Mouse (Mus musculus) inflammation-experienced regulatory T-cells, adult 6 months (primary cell): Measurements from ENCODE around the gene Cxcr1. TPM values are rescaled to one million over a fixed set of nuclear protein-coding genes. Genes with fewer than 3 reads are reported as not detected.
A peak's percentile ranks its signal among the peaks of the same experiment; 100 is the strongest.

Experiments
- ATAC-seq: one replicate; pipeline ENCODE4 v1.8.0; 2017
- polyA plus RNA-seq, 3 experiments: library from polyadenylated mRNA; unstranded; fragments of 100-300 nt; shearing (Covaris generic); gene quantifications; one replicate each; pipeline ENCODE4 v1.2.1; 2017

The Cxcr1 gene
- polyA plus RNA-seq = not detected

GRCm38 (mm10) chr1:74194445-74194844 lies at the start of gene Cxcr1:
Cxcr1 (minus strand) TSS chr1:74194631.
- ATAC-seq = no peak

DNA sequence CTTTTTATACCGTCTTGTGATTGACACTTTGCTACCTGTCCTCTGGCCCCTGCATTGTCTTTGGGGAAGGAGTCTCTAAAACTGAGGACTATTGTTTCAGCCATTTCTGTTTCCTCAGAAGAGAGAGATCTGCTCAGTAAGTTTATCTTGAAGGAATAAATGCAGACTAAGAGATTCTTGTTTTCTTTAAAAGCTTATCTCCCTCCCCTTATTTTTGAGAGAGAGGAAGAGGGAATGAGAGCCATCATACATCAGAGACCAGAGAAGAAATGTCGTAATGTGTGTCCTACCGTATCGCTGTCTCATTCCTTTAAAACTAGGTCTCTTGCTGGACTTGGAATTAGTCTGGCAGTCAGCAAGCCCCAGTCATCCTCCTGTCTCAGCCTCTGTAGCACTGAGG lies 46.4 kb upstream of the Cxcr1 start:
- no peak for ATAC-seq

DNA sequence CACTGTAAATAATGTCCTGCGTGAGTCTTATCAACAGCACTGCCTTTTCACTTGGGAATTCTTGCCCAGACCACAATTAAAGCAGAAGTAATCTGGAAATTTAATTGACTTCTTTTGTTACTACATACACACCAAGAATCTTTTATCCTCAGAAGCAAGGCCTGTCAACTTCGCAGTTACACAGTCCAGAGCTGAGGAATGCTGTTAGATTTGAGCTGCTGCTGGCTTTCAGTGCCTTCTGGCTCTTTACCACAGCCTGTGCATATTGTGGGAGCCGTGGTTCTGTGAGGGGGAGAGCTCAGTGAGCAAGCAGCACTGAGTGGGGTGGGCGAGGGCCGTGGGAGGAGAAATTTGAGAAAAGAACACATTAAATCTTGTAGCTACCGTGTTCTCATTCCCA lies 45.9 kb upstream of the Cxcr1 start:
- ATAC-seq = no peak

GRCm38 (mm10) chr1:74239618-74240017 lies 45.2 kb upstream of the Cxcr1 start:
- ATAC-seq = no peak

GRCm38 (mm10) chr1:74239162-74239561 lies 44.7 kb upstream of the Cxcr1 start:
- ATAC-seq = peak; percentile 42

DNA sequence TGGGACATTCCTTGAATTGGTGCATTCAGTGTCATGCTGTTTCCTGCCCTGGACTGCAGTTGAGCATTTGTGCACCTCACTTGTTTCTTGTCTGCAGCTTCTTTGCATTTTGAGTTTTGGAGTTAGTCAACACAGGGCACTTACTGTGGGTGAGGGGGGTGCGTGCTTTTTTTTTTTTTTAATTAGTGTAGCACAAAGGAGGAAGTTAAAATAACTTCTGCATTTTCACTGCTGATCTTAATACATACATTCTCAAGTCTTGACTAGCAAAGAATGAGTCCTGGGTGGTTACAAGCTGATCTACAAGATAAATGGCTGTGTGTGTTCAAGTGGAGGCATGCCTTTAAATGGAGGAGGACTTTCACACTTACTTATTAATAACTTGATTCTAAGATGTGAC lies 43.7 kb upstream of the Cxcr1 start:
- peak; percentile 4 for ATAC-seq

- ATAC-seq = no peak
These were observed 43.2 kb upstream of the Cxcr1 start for GRCm38 (mm10) chr1:74237671-74238070.

- ATAC-seq = peak; percentile 20
These were observed 42.3 kb upstream of the Cxcr1 start for GRCm38 (mm10) chr1:74236590-74237317.

- ATAC-seq = peak; percentile 77
These were observed 41.6 kb upstream of the Cxcr1 start, which contains the start of gene Arpc2 for GRCm38 (mm10) chr1:74235938-74236589. Arpc2 (plus strand) TSS chr1:74236084.

DNA sequence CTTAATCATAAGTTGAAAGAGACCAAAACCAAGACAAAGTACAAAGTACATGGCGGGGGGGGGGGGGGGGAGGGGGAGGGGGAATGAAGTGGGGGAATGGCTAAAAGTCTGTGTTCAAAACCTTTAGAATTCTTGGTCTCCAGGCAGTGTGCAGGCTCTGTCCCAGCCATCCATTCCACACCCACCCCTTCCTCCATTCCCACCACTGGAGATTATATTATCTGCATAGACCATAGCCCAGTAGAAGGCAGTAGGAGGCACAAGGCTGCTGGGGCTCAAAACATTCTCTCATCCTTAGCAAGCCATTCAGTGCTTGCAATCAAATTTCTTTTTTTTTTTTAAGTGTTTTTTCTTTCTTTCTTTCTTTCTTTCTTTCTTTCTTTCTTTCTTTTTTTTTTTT lies 36.6 kb upstream of the Cxcr1 start:
- ATAC-seq = no peak

DNA sequence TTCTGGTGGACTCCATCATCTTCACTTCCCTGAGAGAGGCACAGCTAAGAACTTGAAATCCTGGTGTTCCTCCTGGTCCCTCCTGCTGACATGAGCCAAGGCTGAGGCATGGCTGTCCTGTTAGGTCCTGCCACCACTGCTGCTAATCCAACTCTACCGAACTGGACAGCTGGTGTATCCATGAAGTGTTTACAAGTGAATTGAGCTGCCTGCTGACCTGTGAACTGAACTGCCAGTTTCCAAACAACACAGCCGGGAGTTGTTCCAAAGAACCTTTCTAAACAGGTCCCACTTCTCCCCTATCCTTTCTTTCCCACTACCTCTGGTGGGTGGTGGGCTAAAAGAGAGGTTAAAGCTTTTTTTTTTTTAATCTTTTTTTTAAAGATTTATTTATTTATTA lies 35.5 kb upstream of the Cxcr1 start:
- no peak for ATAC-seq

GRCm38 (mm10) chr1:74227317-74227716 lies 32.9 kb upstream of the Cxcr1 start:
- ATAC-seq = peak; percentile 100

- no peak for ATAC-seq
These were observed 25.5 kb upstream of the Cxcr1 start for GRCm38 (mm10) chr1:74219922-74220321.

GRCm38 (mm10) chr1:74208941-74209340 lies 14.5 kb upstream of the Cxcr1 start:
- no peak for ATAC-seq

DNA sequence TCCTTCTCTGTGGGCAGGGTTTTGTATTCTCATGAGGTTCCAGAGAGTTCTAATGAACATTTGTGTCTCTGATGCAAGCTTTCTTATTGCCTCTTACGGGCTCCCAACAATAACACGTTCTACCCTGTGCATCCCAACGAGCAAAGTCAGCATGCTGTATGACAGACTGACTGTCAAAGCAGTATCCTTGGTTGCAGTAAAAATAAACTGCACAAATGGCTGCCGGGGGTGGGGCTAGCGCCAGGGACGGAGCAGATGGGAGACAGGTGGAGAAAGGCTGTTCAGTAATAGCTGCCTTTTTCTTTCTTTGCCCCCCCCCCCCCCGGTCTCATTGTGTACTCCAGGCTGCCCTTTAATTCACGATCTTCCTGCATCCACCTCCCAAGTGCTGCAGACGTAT lies 13.5 kb upstream of the Cxcr1 start:
- ATAC-seq = no peak

DNA sequence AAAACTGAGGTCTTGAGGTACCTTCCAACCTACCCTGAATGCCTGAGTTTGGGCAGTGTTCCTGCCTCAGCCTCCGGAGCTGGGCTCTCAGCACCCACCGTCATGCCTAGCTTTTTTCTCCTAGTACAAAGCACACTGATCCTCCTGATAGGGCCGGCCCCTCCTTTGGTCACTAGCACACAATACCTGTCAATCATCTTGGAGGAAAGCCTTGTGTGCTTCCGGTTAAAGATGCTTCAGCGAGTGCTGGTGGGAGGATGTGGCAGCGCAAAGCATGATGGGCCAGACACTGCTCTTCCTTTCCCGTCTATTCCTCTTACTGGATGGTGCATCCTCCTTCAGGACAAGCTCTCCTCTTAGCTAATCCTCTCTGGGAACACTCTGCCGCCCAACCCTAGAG lies 12.2 kb upstream of the Cxcr1 start:
- no peak for ATAC-seq

DNA sequence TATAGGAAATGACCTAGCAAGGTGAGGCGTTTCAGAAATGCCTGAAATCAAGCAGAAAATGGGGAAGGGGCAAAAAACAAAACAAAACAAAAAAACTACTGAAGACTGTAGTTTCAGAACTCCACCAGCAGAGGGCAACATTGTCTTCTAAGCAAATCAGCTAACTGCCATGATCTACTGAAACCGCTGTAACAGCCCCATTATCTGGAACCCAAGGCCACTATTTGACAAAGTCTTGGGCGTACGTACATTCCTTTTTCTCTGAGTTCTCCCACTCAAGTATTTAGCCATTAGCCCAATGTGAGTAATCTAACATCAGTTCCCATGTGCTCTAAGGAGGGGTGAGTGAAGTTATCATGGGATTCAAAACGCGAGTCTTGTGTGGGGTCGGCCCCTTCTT lies 11.4 kb upstream of the Cxcr1 start:
- ATAC-seq = peak; percentile 36

GRCm38 (mm10) chr1:74203457-74203856 lies 9.0 kb upstream of the Cxcr1 start:
- no peak for ATAC-seq

DNA sequence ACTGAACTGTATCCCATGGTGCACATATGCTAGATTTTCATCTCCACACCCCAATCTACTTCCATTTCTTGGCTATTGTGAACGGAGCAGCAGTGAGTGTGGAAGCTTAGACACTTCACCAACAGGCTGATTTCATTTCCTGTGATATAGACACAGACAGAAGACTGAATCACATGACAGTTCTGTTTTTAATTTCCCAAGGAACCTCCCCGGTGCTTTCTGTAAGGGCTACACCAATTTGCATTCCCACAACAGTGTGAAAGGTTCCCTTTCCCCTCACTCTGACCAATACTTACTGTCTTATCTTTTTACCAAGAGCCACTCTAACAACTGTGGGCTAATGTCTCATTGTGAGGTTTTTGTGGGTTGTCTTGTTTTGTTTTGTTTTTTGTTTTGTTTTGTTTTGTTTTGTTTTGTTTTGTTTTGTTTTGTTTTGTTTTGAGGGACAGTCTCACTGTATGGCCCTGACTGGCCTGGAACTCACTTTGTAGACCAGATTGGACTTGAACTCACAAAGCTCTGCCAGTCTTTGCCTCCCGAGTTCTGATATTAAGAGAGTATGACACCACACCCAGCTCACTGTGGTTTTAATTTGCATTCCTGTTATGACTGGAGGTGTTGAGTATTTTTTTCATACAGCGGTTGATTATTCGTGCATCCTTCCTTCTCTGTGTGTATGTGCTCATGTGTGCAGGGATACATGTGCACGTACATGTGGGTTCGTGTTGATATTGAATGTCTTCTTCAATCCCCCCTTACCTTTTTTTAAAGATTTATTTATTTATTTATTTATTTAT lies 6.8 kb upstream of the Cxcr1 start:
- ATAC-seq = peak; percentile 77

DNA sequence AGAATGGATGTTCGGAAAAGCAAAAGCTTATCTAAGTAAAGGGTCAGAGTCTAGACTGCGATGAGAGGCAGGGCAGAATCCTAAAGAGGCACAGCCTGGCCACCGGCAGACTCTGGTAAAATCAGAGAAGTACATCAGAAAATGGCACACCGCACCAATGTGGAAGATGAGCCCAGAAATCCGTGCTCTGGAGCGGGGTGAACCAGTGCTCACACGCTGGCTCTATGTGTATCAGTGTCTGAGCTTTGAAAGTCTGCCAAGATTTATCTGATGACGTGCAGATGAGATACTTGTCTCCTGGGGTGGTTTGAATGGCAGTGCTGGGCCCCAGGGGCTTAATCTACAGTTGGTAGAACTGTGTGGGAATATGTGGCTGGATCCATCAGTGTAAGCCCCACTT lies 4.6 kb upstream of the Cxcr1 start:
- no peak for ATAC-seq

- no peak for ATAC-seq
These were observed 3.5 kb upstream of the Cxcr1 start for GRCm38 (mm10) chr1:74197726-74198470.

- ATAC-seq = no peak
These were observed 2.4 kb upstream of the Cxcr1 start for GRCm38 (mm10) chr1:74196621-74197419.
